Mouse (Mus musculus) kidney, adult 2 months (tissue): ENCODE measurements at regions not wholly inside any gene's neighbourhood (a gene's known extent, or its start where the extent isn't known, plus 50 kb on each side); places are given as distances from the start of the nearest gene placed in this dataset.

Experiments
- DNase-seq: peaks from one replicate; pipeline ENCODE4 v3.0.0; 2021
- H3K27ac ChIP-seq: fragments of 200-500 bp; 2 replicates; pipeline ENCODE4 v1.5.1; 2012; ENCODE audit warnings: low read depth, low read length, control low read depth, inconsistent platforms; ENCODE audit not compliant: insufficient read depth
- H3K27me3 ChIP-seq: fragments of 200-500 bp; replicated peaks from 2 replicates; pipeline ENCODE4 v1.6.1; 2012; ENCODE audit warnings: mild to moderate bottlenecking, moderate library complexity, low read length, inconsistent platforms; ENCODE audit not compliant: control insufficient read depth, insufficient read depth
- H3K36me3 ChIP-seq: fragments of 200-500 bp; 2 replicates; pipeline ENCODE4 v1.6.1; 2012; ENCODE audit warnings: mild to moderate bottlenecking, moderate library complexity, low read length, inconsistent platforms; ENCODE audit not compliant: control insufficient read depth, insufficient read depth
- H3K4me1 ChIP-seq: fragments of 200-500 bp; 2 replicates; pipeline ENCODE4 v1.6.1; 2011; ENCODE audit warnings: low read length; ENCODE audit not compliant: control insufficient read depth, insufficient read depth
- H3K4me3 ChIP-seq: fragments of 200-500 bp; 2 replicates; pipeline ENCODE4 v1.5.1; 2011; ENCODE audit warnings: mild to moderate bottlenecking, low read depth, low read length, control low read depth; ENCODE audit not compliant: insufficient read depth
- CTCF ChIP-seq: fragments of 200-500 bp; conservative IDR thresholded peaks from 2 replicates; pipeline ENCODE4 v1.5.1; 2011; ENCODE audit warnings: low read depth, mild to moderate bottlenecking, control low read depth, low read length, moderate library complexity, mixed read lengths; ENCODE audit not compliant: insufficient read depth, insufficient read length
- POLR2A ChIP-seq: fragments of 200-500 bp; IDR thresholded peaks from one replicate; pipeline ENCODE4 v1.6.1; 2011; ENCODE audit warnings: low read depth, low read length, control low read depth
- WGBS: fragments of 180-500 bp; shearing (Covaris S2); methylation state at CpG from one replicate; pipeline ENCODE4 v1.1.7; 2018; 5-methylcytosine and 5-hydroxymethylcytosine counted together

DNA sequence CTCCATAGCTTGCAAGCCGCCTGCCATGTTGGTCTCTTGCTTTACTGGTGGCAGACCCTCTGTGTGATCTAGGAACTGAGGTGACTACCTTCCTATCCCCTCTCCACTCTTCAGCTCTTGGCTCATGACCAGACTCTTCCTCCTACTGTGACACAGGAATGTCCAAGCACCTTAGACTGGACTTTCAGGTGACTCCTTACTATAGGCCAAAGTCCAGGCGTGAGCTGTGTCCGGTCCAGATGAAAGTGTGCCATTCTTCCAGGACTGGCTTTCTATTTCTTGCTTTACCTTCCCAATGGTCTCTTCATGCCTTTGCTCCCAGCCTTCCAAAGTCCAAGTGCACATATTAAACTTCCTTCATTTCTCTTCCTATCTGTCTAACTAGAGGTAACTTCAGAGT lies 156.3 kb upstream of the Lpp start:
- Histone ChIP-seq H3K27me3 (no peaks in the 10 kb centered on the region), H3K36me3 (no peaks in the 10 kb centered on the region), H3K4me1 (peaks cover 18% of the 10 kb centered on the region; the same call in 1 of the 2 replicates), H3K27ac (no peak overlapping the region), H3K4me3 (no peak overlapping the region)
- 81% methylated on average over 3 of the region's 3 CpGs for WGBS
- peak; percentile 69 for DNase-seq
- no peak for TF ChIP-seq CTCF
- no peak for TF ChIP-seq POLR2A

- H3K27me3 ChIP-seq: no peaks in the 10 kb centered on the region
- H3K36me3 ChIP-seq: no peaks in the 10 kb centered on the region
- H3K4me1 ChIP-seq: peaks cover 18% of the 10 kb centered on the region; the same call in 1 of the 2 replicates
- no peak for DNase-seq
- TF ChIP-seq POLR2A: no peak
- no peak for TF ChIP-seq CTCF
- H3K27ac ChIP-seq: no peak overlapping the region
- H3K4me3 ChIP-seq: no peak overlapping the region
- 73% methylated on average over 3 of the region's 3 CpGs for WGBS
Observed at GRCm38 (mm10) chr16:24236511-24236910, 156.8 kb upstream of the Lpp start.

GRCm38 (mm10) chr16:24234795-24235194 lies 158.5 kb upstream of the Lpp start:
- no peaks in the 10 kb centered on the region for H3K36me3 ChIP-seq
- no peak overlapping the region for H3K27ac ChIP-seq
- peaks cover 18% of the 10 kb centered on the region; the same call in 1 of the 2 replicates for H3K4me1 ChIP-seq
- 64% methylated on average over 11 of the region's 11 CpGs for WGBS
- H3K4me3 ChIP-seq: no peak overlapping the region
- TF ChIP-seq POLR2A (no peak), CTCF (no peak)
- no peaks in the 10 kb centered on the region for H3K27me3 ChIP-seq
- DNase-seq: peak; percentile 36

GRCm38 (mm10) chr16:24232001-24232530 lies 161.2 kb upstream of the Lpp start:
- WGBS: 87% methylated on average over 6 of the region's 6 CpGs

DNA sequence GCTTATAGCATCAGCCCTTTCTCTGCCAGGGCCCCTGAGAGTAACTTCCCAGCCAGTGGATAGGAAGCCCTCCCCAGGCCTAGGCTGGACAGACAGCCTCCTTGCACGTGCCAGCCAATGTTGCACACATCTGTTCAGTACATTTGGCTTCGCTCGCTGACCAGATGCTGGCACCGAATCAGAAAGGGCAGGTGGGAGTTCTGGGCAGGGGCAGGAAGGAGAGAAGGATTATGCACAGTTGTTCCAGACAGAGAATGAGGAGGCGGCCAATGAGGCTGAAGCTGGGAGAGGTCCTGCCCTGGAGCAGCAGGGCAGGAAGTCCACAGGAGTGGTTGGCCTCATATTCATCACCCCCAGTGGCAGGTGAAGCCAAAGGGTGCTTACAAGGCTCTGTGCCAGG lies 161.8 kb upstream of the Lpp start:
- TF ChIP-seq CTCF: no peak
- TF ChIP-seq POLR2A: no peak
- no peaks in the 10 kb centered on the region for H3K36me3 ChIP-seq
- no peak for DNase-seq
- no peak overlapping the region for H3K27ac ChIP-seq
- no peaks in the 10 kb centered on the region for H3K4me1 ChIP-seq
- no peaks in the 10 kb centered on the region for H3K27me3 ChIP-seq
- no peak overlapping the region for H3K4me3 ChIP-seq
- WGBS: 64% methylated on average over 5 of the region's 5 CpGs

More at GRCm38 (mm10) chr16:24232001-24232530, 161.2 kb upstream of the Lpp start:
- Histone ChIP-seq H3K36me3 (no peaks in the 10 kb centered on the region), H3K27me3 (no peaks in the 10 kb centered on the region), H3K4me1 (0 out of 2 replicates have a peak, but pooled peaks cover 4% of the 10 kb centered on the region), H3K27ac (no peak overlapping the region), H3K4me3 (no peak overlapping the region)
- no peak for DNase-seq
- TF ChIP-seq POLR2A (no peak), CTCF (no peak)

- DNase-seq: no peak
- WGBS: 87% methylated on average over 7 of the region's 7 CpGs
- Histone ChIP-seq H3K36me3 (no peaks in the 10 kb centered on the region), H3K4me3 (no peak overlapping the region), H3K27me3 (no peaks in the 10 kb centered on the region), H3K4me1 (no peaks in the 10 kb centered on the region), H3K27ac (no peak overlapping the region)
- no peak for TF ChIP-seq CTCF
- TF ChIP-seq POLR2A: no peak
Observed at GRCm38 (mm10) chr16:24229002-24229607, 164.2 kb upstream of the Lpp start.

- 89% methylated on average over 4 of the region's 4 CpGs for WGBS
- no peaks in the 10 kb centered on the region; the same call in 1 of the 2 replicates for H3K4me1 ChIP-seq
- no peak overlapping the region for H3K27ac ChIP-seq
- H3K4me3 ChIP-seq: no peak overlapping the region
- no peaks in the 10 kb centered on the region for H3K36me3 ChIP-seq
- no peak for DNase-seq
- H3K27me3 ChIP-seq: no peaks in the 10 kb centered on the region
- TF ChIP-seq POLR2A (no peak), CTCF (no peak)
Observed at GRCm38 (mm10) chr16:24225897-24226296, 167.4 kb upstream of the Lpp start.

- peak; percentile 24 for DNase-seq
- Histone ChIP-seq H3K27ac (no peak overlapping the region), H3K4me3 (no peak overlapping the region), H3K27me3 (no peaks in the 10 kb centered on the region), H3K4me1 (no peaks in the 10 kb centered on the region; the same call in 1 of the 2 replicates), H3K36me3 (no peaks in the 10 kb centered on the region)
- TF ChIP-seq POLR2A (no peak), CTCF (no peak)
- WGBS: 73% methylated on average over 1 of the region's 1 CpGs
Observed at GRCm38 (mm10) chr16:24225090-24225489, 168.2 kb upstream of the Lpp start.
